Mouse (Mus musculus) heart, postnatal 0 days (tissue): ENCODE measurements around the gene Nrxn3. TPM values are rescaled to one million over a fixed set of nuclear protein-coding genes. Genes with fewer than 3 reads are reported as not detected.
A peak's percentile ranks its signal among the peaks of the same experiment; 100 is the strongest.

Experiments
- ATAC-seq: fragments of 200-750 bp; cut with Nextera tagmentation; 2 replicates; pipeline ENCODE4 v1.8.0; 2017; ENCODE audit warnings: low read depth, moderate number of reproducible peaks, moderate library complexity; ENCODE audit not compliant: insufficient read depth
- DNase-seq: peaks from one replicate; pipeline ENCODE4 v3.0.0-alpha.2; 2016; ENCODE audit warnings: low spot score
- H3K27ac ChIP-seq: fragments of 300-500 bp; sonication (generic); 2 replicates; pipeline ENCODE4 v1.5.1; 2014; ENCODE audit warnings: low read depth, mild to moderate bottlenecking
- H3K27me3 ChIP-seq: fragments of 300-500 bp; sonication (generic); 2 replicates; pipeline ENCODE4 v1.6.1; 2014; ENCODE audit warnings: low read length, mixed read lengths; ENCODE audit not compliant: control insufficient read depth, insufficient read depth
- H3K36me3 ChIP-seq: fragments of 300-500 bp; sonication (generic); replicated peaks from 2 replicates; pipeline ENCODE4 v1.6.1; 2014; ENCODE audit warnings: low read length, mixed read lengths; ENCODE audit not compliant: control insufficient read depth, insufficient read depth
- H3K4me1 ChIP-seq: fragments of 300-500 bp; sonication (generic); 2 replicates; pipeline ENCODE4 v1.6.1; 2014; ENCODE audit warnings: antibody characterized with exemption; ENCODE audit not compliant: control insufficient read depth, insufficient read depth
- H3K4me2 ChIP-seq: fragments of 300-500 bp; sonication (generic); 2 replicates; pipeline ENCODE4 v1.6.1; 2014; ENCODE audit warnings: low read depth, mild to moderate bottlenecking, low read length, moderate library complexity
- H3K4me3 ChIP-seq: fragments of 300-500 bp; sonication (generic); 2 replicates; pipeline ENCODE4 v1.5.1; 2014; ENCODE audit warnings: low read depth, low read length
- H3K9ac ChIP-seq: fragments of 300-500 bp; sonication (generic); replicated peaks from 2 replicates; pipeline ENCODE4 v1.6.1; 2014; ENCODE audit warnings: low read depth, low read length, mixed read lengths
- H3K9me3 ChIP-seq: fragments of 300-500 bp; sonication (generic); replicated peaks from 2 replicates; pipeline ENCODE4 v1.6.1; 2016; ENCODE audit warnings: low read length; ENCODE audit not compliant: control insufficient read depth
- CTCF ChIP-seq: IDR thresholded peaks from 2 replicates; pipeline ENCODE4 v1.5.1; 2016; ENCODE audit warnings: antibody characterized with exemption, control low read depth, low read depth
- EP300 ChIP-seq: IDR thresholded peaks from 2 replicates; pipeline ENCODE4 v1.6.1; 2016; ENCODE audit warnings: antibody characterized with exemption, low read depth
- WGBS: fragments of 180-500 bp; shearing (Covaris S2); extraction: QIAGEN DNeasy Blood & Tissue Kit; methylation state at CpG from one replicate; pipeline ENCODE4 v1.1.7; 2014; 5-methylcytosine and 5-hydroxymethylcytosine counted together
- polyA plus RNA-seq: library from polyadenylated mRNA; unstranded; fragments of >200 nt; fragmentation: Nextera tagmentation; extraction: Ambion mirVana; gene quantifications from 2 replicates; pipeline ENCODE4 v1.2.1, GENCODE M21; 2015
- total RNA-seq: library from RNA; depleted of rRNA; stranded (reverse); fragments of >200 nt; gene quantifications from 2 replicates; pipeline ENCODE4 v1.2.3, GENCODE M21; 2014; ENCODE audit warnings: low replicate concordance

Nrxn3 gene
- total and polyA plus RNA-seq, 2 experiments from 2014 or later = 1.0 to 1.8 TPM

- Histone ChIP-seq H3K9me3 (no peaks in the 10 kb centered on the region), H3K9ac (no peak overlapping the region), H3K27ac (no peak overlapping the region), H3K4me2 (no peak overlapping the region), H3K4me1 (no peaks in the 10 kb centered on the region), H3K36me3 (no peaks in the 10 kb centered on the region), H3K4me3 (no peak overlapping the region), H3K27me3 (no peaks in the 10 kb centered on the region)
- WGBS = 87% methylated on average over 3 of the region's 3 CpGs
- peak; percentile 49 for TF ChIP-seq CTCF
- TF ChIP-seq EP300 = no peak
- DNase-seq (no peak), ATAC-seq (no peak)
Observed at GRCm38 (mm10) chr12:89331474-89332263, 609.0 kb downstream of the Nrxn3 start.

GRCm38 (mm10) chr12:89333486-89333885, 610.8 kb downstream of the Nrxn3 start:
- Histone ChIP-seq H3K9ac (no peak overlapping the region), H3K27ac (no peak overlapping the region), H3K27me3 (no peaks in the 10 kb centered on the region), H3K4me1 (no peaks in the 10 kb centered on the region), H3K36me3 (no peaks in the 10 kb centered on the region), H3K9me3 (no peaks in the 10 kb centered on the region), H3K4me3 (no peak overlapping the region), H3K4me2 (no peak overlapping the region)
- 74% methylated on average over 5 of the region's 5 CpGs for WGBS
- DNase-seq (no peak), ATAC-seq (no peak)
- no peak for TF ChIP-seq EP300
- TF ChIP-seq CTCF = no peak

DNA sequence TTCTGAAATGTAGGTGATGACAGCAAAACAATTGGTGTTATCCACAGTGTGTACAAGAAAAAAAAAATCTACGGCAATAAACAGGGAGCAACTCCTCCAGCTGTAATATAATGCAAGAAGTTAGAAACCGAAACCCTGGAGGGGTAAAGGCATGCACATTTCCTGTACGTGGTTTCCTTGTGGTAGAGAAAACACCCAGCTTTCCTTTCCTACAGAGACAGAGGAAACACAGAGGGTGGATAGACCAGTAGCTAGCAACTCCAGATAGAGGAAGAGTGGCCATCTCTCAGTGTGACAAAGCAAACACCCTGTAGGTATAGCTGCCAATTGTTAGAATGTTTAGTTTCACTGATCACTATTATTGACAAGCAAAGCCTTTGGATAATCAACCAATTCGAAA, 642.2 kb downstream of the Nrxn3 start:
- DNase-seq = no peak
- H3K4me1 ChIP-seq = no peaks in the 10 kb centered on the region
- no peaks in the 10 kb centered on the region for H3K27me3 ChIP-seq
- H3K36me3 ChIP-seq = no peaks in the 10 kb centered on the region
- no peak overlapping the region for H3K9ac ChIP-seq
- H3K4me3 ChIP-seq = no peak overlapping the region
- WGBS = 38% methylated on average over 4 of the region's 4 CpGs
- no peak for ATAC-seq
- no peak overlapping the region for H3K27ac ChIP-seq
- TF ChIP-seq EP300 = no peak
- TF ChIP-seq CTCF = no peak
- no peak overlapping the region for H3K4me2 ChIP-seq
- H3K9me3 ChIP-seq = no peaks in the 10 kb centered on the region

DNA sequence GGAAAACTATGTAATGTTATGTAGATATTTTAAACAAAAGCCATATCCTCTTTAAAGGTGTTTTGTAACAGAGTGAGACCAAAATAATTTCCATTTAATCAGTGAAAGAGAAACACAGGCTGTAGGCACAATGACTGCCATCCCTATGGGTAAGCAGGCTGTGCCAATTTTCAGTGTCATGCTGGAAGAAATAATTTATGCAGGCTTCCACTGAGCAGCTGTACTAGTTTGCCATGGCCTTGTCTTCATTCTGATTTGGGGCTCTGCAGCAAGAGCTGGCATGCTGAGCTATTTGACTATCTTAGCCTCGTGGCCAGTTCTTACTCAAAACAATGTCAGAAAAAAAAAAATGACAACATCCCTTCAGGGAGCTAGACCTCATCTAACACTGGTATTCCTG, 647.3 kb downstream of the Nrxn3 start:
- Histone ChIP-seq H3K4me2 (no peak overlapping the region), H3K9ac (no peak overlapping the region), H3K27ac (no peak overlapping the region), H3K36me3 (no peaks in the 10 kb centered on the region), H3K4me3 (no peak overlapping the region), H3K9me3 (no peaks in the 10 kb centered on the region), H3K27me3 (no peaks in the 10 kb centered on the region), H3K4me1 (no peaks in the 10 kb centered on the region)
- TF ChIP-seq CTCF = no peak
- no peak for TF ChIP-seq EP300
- DNase-seq (no peak), ATAC-seq (no peak)
- 47% methylated on average over 1 of the region's 1 CpGs for WGBS

DNA sequence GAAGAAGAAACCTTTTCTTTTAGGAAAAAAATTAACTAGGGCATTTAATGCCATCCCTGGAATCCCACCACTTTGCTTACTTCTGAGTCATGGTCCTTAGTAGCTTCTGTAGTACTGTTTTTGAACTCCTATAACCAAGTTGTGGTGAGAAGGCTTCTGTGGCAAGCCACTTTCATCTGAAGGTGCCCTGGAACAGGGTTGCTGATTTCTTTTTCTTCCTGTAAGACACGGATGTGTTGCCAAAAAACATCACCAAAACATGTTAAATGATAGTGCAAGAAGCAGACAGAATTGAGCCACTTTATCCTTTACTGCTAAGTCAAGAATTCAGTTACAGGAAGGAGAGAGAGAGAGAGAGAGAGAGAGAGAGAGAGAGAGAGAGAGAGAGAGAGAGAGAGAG, 653.9 kb downstream of the Nrxn3 start:
- Histone ChIP-seq H3K4me1 (no peaks in the 10 kb centered on the region), H3K4me3 (no peak overlapping the region), H3K27me3 (no peaks in the 10 kb centered on the region), H3K4me2 (no peak overlapping the region), H3K9ac (no peak overlapping the region), H3K27ac (no peak overlapping the region), H3K36me3 (no peaks in the 10 kb centered on the region), H3K9me3 (no peaks in the 10 kb centered on the region)
- DNase-seq (no peak), ATAC-seq (no peak)
- 70% methylated on average over 1 of the region's 1 CpGs for WGBS
- TF ChIP-seq EP300 = no peak
- no peak for TF ChIP-seq CTCF

DNA sequence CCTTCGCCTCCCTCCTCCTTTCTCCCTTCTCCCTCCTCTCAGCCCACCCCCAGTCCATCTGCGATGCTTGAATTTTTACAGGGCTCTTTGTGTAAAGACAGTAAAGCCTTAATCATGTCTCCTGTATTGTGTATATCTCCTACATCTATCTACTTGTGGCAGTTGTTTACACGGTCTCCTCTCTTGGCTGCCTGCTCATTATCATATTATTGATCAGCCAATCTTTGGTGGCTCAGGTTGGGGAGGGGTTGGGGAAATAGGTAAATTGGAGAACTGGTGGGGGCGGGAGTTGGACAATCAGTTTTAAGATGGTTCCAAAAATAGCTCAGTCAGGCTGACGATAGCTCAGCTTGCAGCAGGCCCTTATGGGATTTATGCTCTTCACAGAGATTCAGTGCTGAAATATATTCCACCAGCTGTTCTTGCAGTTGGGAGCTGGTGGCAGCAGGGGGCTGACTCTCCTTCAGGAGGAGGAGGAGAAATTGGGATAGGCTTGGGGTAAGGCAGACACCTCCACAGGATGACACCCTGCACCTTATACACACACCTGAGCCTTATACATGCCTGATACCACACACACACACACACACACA, 654.5 kb downstream of the Nrxn3 start:
- no peaks in the 10 kb centered on the region for H3K36me3 ChIP-seq
- H3K9me3 ChIP-seq = no peaks in the 10 kb centered on the region
- no peaks in the 10 kb centered on the region for H3K4me1 ChIP-seq
- DNase-seq (no peak), ATAC-seq (no peak; the same call in 1 of the 2 replicates)
- no peak overlapping the region for H3K27ac ChIP-seq
- H3K4me2 ChIP-seq = no peak overlapping the region
- TF ChIP-seq EP300 (no peak), CTCF (no peak)
- no peak overlapping the region for H3K4me3 ChIP-seq
- no peaks in the 10 kb centered on the region for H3K27me3 ChIP-seq
- H3K9ac ChIP-seq = no peak overlapping the region
- 43% methylated on average over 5 of the region's 5 CpGs for WGBS
